Mouse (Mus musculus) forebrain, embryonic 14.5 days (tissue): Measurements from ENCODE around the gene Pax6. TPM values are rescaled to one million over a fixed set of nuclear protein-coding genes. Genes with fewer than 3 reads are reported as not detected.

ENCODE experiments used
- ATAC-seq: fragments of 200-750 bp; cut with Nextera tagmentation; 2 replicates; pipeline ENCODE4 v1.8.0; 2017; ENCODE audit warnings: mild to moderate bottlenecking, moderate library complexity
- DNase-seq: peaks from one replicate; pipeline ENCODE4 v3.0.0-alpha.2; 2015; ENCODE audit warnings: low spot score
- H3K27ac ChIP-seq: fragments of 300-500 bp; sonication (generic); 2 replicates; pipeline ENCODE4 v1.5.1; 2014; ENCODE audit warnings: low read depth, mild to moderate bottlenecking, control low read depth, low read length, moderate library complexity
- H3K27me3 ChIP-seq: fragments of 300-500 bp; sonication (generic); replicated peaks from 2 replicates; pipeline ENCODE4 v1.6.1; 2014; ENCODE audit warnings: low read length, control low read depth, mixed read lengths; ENCODE audit not compliant: control insufficient read depth, insufficient read depth
- H3K36me3 ChIP-seq: fragments of 300-500 bp; sonication (generic); 2 replicates; pipeline ENCODE4 v1.6.1; 2014; ENCODE audit warnings: low read length, control low read depth; ENCODE audit not compliant: control insufficient read depth, insufficient read depth
- H3K4me1 ChIP-seq: fragments of 300-500 bp; sonication (generic); 2 replicates; pipeline ENCODE4 v1.6.1; 2014; ENCODE audit warnings: antibody characterized with exemption, low read length, control low read depth; ENCODE audit not compliant: control insufficient read depth, insufficient read depth
- H3K4me2 ChIP-seq: fragments of 300-500 bp; sonication (generic); 2 replicates; pipeline ENCODE4 v1.6.1; 2014; ENCODE audit warnings: mild to moderate bottlenecking, control low read depth, low read length
- H3K4me3 ChIP-seq: fragments of 300-500 bp; sonication (generic); 2 replicates; pipeline ENCODE4 v1.5.1; 2014; ENCODE audit warnings: low read depth, low read length, control low read depth
- H3K9ac ChIP-seq: fragments of 300-500 bp; sonication (generic); 2 replicates; pipeline ENCODE4 v1.6.1; 2014; ENCODE audit warnings: mild to moderate bottlenecking, low read length, control low read depth, moderate library complexity
- H3K9me3 ChIP-seq: fragments of 300-500 bp; sonication (generic); replicated peaks from 2 replicates; pipeline ENCODE4 v1.6.1; 2016; ENCODE audit warnings: low read length, control low read depth, mixed read lengths; ENCODE audit not compliant: control insufficient read depth
- whole genome bisulfite sequencing: fragments of 180-500 bp; shearing (Covaris S2); extraction: QIAGEN DNeasy Blood & Tissue Kit; methylation state at CpG from one replicate; pipeline ENCODE4 v1.1.7; 2014; 5-methylcytosine and 5-hydroxymethylcytosine counted together
- polyA plus RNA-seq: library from polyadenylated mRNA; unstranded; fragments of >200 nt; fragmentation: Nextera tagmentation; extraction: Ambion mirVana; gene quantifications from 2 replicates; pipeline ENCODE4 v1.2.1, GENCODE M21; 2014

Gene Pax6
- polyA plus RNA-seq, 1 experiment from 2014 or later, result 51.8 TPM

GRCm38 (mm10) chr2:105686363-105687316 lies 17.9 kb downstream of the Pax6 start:
- H3K4me2 ChIP-seq, result peak overlapping the region; percentile 49
- DNase-seq (peak; percentile 94), ATAC-seq (peak; percentile 65)
- 4% methylated on average over 36 of the region's 36 CpGs for WGBS
- no peaks in the 10 kb centered on the region for H3K9me3 ChIP-seq
- H3K4me1 ChIP-seq, result peaks cover 44% of the 10 kb centered on the region
- H3K4me3 ChIP-seq, result 0 out of 2 replicates have a peak overlapping the region, but pooled peaks have one; percentile 8
- peaks cover 18% of the 10 kb centered on the region; the same call in 1 of the 2 replicates for H3K36me3 ChIP-seq
- peaks cover 20% of the 10 kb centered on the region for H3K27me3 ChIP-seq
- peak overlapping the region; percentile 43 for H3K9ac ChIP-seq
- peak overlapping the region; percentile 70 for H3K27ac ChIP-seq

- H3K27me3 ChIP-seq, result peaks cover 20% of the 10 kb centered on the region
- WGBS, result 10% methylated on average over 13 of the region's 13 CpGs
These were observed 18.8 kb downstream of the Pax6 start for GRCm38 (mm10) chr2:105687317-105687991.

GRCm38 (mm10) chr2:105688011-105688410 lies 19.3 kb downstream of the Pax6 start:
- DNase-seq, result no peak
- ATAC-seq, result no peak
- Histone ChIP-seq H3K9ac (peak overlapping the region; percentile 57), H3K27me3 (peaks cover 22% of the 10 kb centered on the region), H3K4me3 (peak overlapping the region; percentile 17), H3K4me2 (peak overlapping the region; percentile 49), H3K27ac (peak overlapping the region; percentile 70), H3K36me3 (peaks cover 31% of the 10 kb centered on the region), H3K9me3 (no peaks in the 10 kb centered on the region), H3K4me1 (peaks cover 39% of the 10 kb centered on the region)
- WGBS, result 2% methylated on average over 17 of the region's 17 CpGs

More at GRCm38 (mm10) chr2:105687317-105687991, 18.8 kb downstream of the Pax6 start:
- Histone ChIP-seq H3K9ac (peak overlapping the region; percentile 57), H3K27ac (peak overlapping the region; percentile 70), H3K4me1 (peaks cover 39% of the 10 kb centered on the region), H3K4me3 (peak overlapping the region; percentile 17), H3K36me3 (peaks cover 26% of the 10 kb centered on the region), H3K9me3 (no peaks in the 10 kb centered on the region), H3K4me2 (peak overlapping the region; percentile 49)
- DNase-seq (no peak), ATAC-seq (peak; percentile 12)

- H3K27me3 ChIP-seq, result peaks cover 19% of the 10 kb centered on the region
- H3K27ac ChIP-seq, result peak overlapping the region; percentile 70; the same call in 1 of the 2 replicates
- H3K36me3 ChIP-seq, result peaks cover 37% of the 10 kb centered on the region
- ATAC-seq (no peak), DNase-seq (no peak)
- H3K4me2 ChIP-seq, result peak overlapping the region; percentile 49
- peak overlapping the region; percentile 57 for H3K9ac ChIP-seq
- no peaks in the 10 kb centered on the region for H3K9me3 ChIP-seq
- H3K4me1 ChIP-seq, result peaks cover 39% of the 10 kb centered on the region
- peak overlapping the region; percentile 17 for H3K4me3 ChIP-seq
- WGBS, result 2% methylated on average over 25 of the region's 25 CpGs
These were observed 20.0 kb downstream of the Pax6 start for GRCm38 (mm10) chr2:105688436-105689303.

- DNase-seq (no peak), ATAC-seq (0 out of 2 replicates have a peak, but pooled peaks have one; percentile 4)
- Histone ChIP-seq H3K36me3 (peaks cover 35% of the 10 kb centered on the region), H3K27ac (peak overlapping the region; percentile 70), H3K9ac (peak overlapping the region; percentile 57), H3K27me3 (peaks cover 19% of the 10 kb centered on the region), H3K4me3 (peak overlapping the region; percentile 17), H3K9me3 (no peaks in the 10 kb centered on the region), H3K4me2 (peak overlapping the region; percentile 49), H3K4me1 (peaks cover 37% of the 10 kb centered on the region)
- WGBS, result under 1% methylated on average over 15 of the region's 15 CpGs
These were observed 20.6 kb downstream of the Pax6 start for GRCm38 (mm10) chr2:105689304-105689770.

GRCm38 (mm10) chr2:105689771-105690639 lies 21.3 kb downstream of the Pax6 start:
- peak overlapping the region; percentile 17 for H3K4me3 ChIP-seq
- 1% methylated on average over 28 of the region's 28 CpGs for WGBS
- peaks cover 35% of the 10 kb centered on the region for H3K4me1 ChIP-seq
- peak overlapping the region; percentile 57 for H3K9ac ChIP-seq
- H3K27ac ChIP-seq, result peak overlapping the region; percentile 70
- peak overlapping the region; percentile 49 for H3K4me2 ChIP-seq
- peaks cover 15% of the 10 kb centered on the region for H3K27me3 ChIP-seq
- DNase-seq (peak; percentile 65), ATAC-seq (peak; percentile 28; the same call in 1 of the 2 replicates)
- no peaks in the 10 kb centered on the region for H3K9me3 ChIP-seq
- H3K36me3 ChIP-seq, result peaks cover 37% of the 10 kb centered on the region

GRCm38 (mm10) chr2:105691296-105691695 lies 22.6 kb downstream of the Pax6 start:
- WGBS, result 15% methylated on average over 10 of the region's 10 CpGs
- peak; percentile 39 for DNase-seq
- Histone ChIP-seq H3K27ac (peak overlapping the region; percentile 11; the same call in 1 of the 2 replicates), H3K27me3 (peaks cover 8% of the 10 kb centered on the region; the same call in 1 of the 2 replicates), H3K4me3 (no peak overlapping the region), H3K9me3 (no peaks in the 10 kb centered on the region), H3K4me2 (peak overlapping the region; percentile 12; the same call in 1 of the 2 replicates), H3K9ac (peak overlapping the region; percentile 17; the same call in 1 of the 2 replicates), H3K36me3 (peaks cover 39% of the 10 kb centered on the region), H3K4me1 (peaks cover 28% of the 10 kb centered on the region)
- ATAC-seq, result no peak
